Mouse (Mus musculus) heart, embryonic 15.5 days (tissue): ENCODE results near the gene Timd2. TPM values are rescaled to one million over a fixed set of nuclear protein-coding genes. Genes with fewer than 3 reads are reported as not detected.
"Not testable (repeated sequence)": the region's sequence is repeated elsewhere in the genome, so short reads cannot be mapped to it uniquely, and the experiment has no call there.

Experiments used
- ATAC-seq: fragments of 200-750 bp; cut with Nextera tagmentation; replicated peaks from 2 replicates; pipeline ENCODE4 v1.8.0; 2017; ENCODE audit warnings: low read depth, moderate TSS enrichment; ENCODE audit not compliant: insufficient number of reproducible peaks, insufficient read depth, low FRiP score
- H3K27ac ChIP-seq: fragments of 300-500 bp; sonication (generic); 2 replicates; pipeline ENCODE4 v1.5.1; 2015; ENCODE audit warnings: mild to moderate bottlenecking, inconsistent platforms
- H3K27me3 ChIP-seq: fragments of 300-500 bp; sonication (generic); 2 replicates; pipeline ENCODE4 v1.6.1; 2015; ENCODE audit warnings: inconsistent platforms
- H3K36me3 ChIP-seq: fragments of 300-500 bp; sonication (generic); 2 replicates; pipeline ENCODE4 v1.6.1; 2015; ENCODE audit warnings: mild to moderate bottlenecking, inconsistent platforms
- H3K4me1 ChIP-seq: fragments of 300-500 bp; sonication (generic); replicated peaks from 2 replicates; pipeline ENCODE4 v1.6.1; 2015; ENCODE audit warnings: inconsistent platforms
- H3K4me2 ChIP-seq: fragments of 300-500 bp; sonication (generic); 2 replicates; pipeline ENCODE4 v1.6.1; 2015; ENCODE audit warnings: inconsistent platforms, mild to moderate bottlenecking, moderate library complexity
- H3K4me3 ChIP-seq: fragments of 300-500 bp; sonication (generic); 2 replicates; pipeline ENCODE4 v1.5.1; 2015; ENCODE audit warnings: mild to moderate bottlenecking, inconsistent platforms
- H3K9ac ChIP-seq: fragments of 300-500 bp; sonication (generic); 2 replicates; pipeline ENCODE4 v1.6.1; 2015; ENCODE audit warnings: mild to moderate bottlenecking, inconsistent platforms
- H3K9me3 ChIP-seq: fragments of 300-500 bp; sonication (generic); replicated peaks from 2 replicates; pipeline ENCODE4 v1.6.1; 2016; ENCODE audit warnings: inconsistent platforms
- WGBS: fragments of 180-500 bp; shearing (Covaris S2); methylation state at CpG from one replicate; pipeline ENCODE4 v1.1.7; 2015; ENCODE audit warnings: mixed read lengths; 5-methylcytosine and 5-hydroxymethylcytosine counted together
- polyA plus RNA-seq: library from polyadenylated mRNA; unstranded; fragments of >200 nt; fragmentation: Nextera tagmentation; extraction: Ambion mirVana; gene quantifications from 2 replicates; pipeline ENCODE4 v1.2.1, GENCODE M21; 2015

Gene Timd2
- polyA plus RNA-seq, 1 experiment from 2014 or later, result not detected

DNA sequence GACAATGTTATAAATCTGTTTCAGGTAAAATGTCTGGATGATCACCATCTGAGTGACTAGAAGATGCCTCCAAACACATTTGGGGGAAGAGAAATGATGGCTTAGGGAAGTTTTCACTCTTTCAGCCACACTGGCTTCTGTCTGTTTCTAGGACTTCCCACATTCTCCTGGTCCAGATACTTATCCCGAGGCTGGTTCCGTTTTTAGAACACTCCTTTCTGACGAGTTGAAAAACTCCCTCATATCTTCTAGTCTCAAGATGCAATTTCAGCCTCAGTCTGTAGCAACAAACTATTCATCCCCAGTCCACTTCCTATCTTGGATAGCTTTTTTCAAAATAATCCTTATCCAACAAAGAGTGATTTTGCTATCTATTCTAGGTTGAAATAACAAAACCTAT is 54.4 kb downstream of the Timd2 start:
- H3K9me3 ChIP-seq, result no peaks in the 10 kb centered on the region
- H3K9ac ChIP-seq, result no peak overlapping the region
- H3K4me3 ChIP-seq, result no peak overlapping the region
- no peak overlapping the region for H3K4me2 ChIP-seq
- no peaks in the 10 kb centered on the region for H3K4me1 ChIP-seq
- ATAC-seq, result no peak
- no peak overlapping the region for H3K27ac ChIP-seq
- H3K27me3 ChIP-seq, result no peaks in the 10 kb centered on the region
- 45% methylated on average over 3 of the region's 3 CpGs for WGBS
- H3K36me3 ChIP-seq, result no peaks in the 10 kb centered on the region

DNA sequence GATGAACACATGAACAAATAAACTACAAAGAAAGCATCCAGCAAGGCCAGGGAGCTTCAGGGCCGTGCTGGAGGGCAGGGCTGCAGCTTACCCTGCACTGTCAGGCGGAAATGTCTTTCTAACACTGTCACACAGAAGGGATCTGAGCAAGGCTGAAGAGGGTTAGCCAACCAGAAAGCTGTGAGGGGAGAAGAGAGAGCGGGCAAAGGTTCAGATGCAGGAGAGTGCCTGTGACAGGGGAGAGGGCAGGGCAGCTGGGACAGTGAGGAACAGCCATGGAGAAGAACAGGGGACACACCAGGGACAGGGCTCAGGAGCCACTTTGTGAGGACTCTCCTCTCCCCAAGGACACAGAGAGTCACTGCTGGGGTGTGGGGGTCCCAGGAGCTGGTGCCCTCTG is 57.2 kb downstream of the Timd2 start:
- not testable (repeated sequence) for ATAC-seq, H3K27me3 ChIP-seq, H3K36me3 ChIP-seq, H3K4me2 ChIP-seq, H3K27ac ChIP-seq, H3K4me3 ChIP-seq, H3K9ac ChIP-seq, H3K9me3 ChIP-seq, H3K4me1 ChIP-seq
- 59% methylated on average over 3 of the region's 3 CpGs for WGBS

GRCm38 (mm10) chr11:46644824-46645223 is 62.0 kb downstream of the Timd2 start:
- H3K36me3 ChIP-seq, result no peaks in the 10 kb centered on the region
- 46% methylated on average over 1 of the region's 1 CpGs for WGBS
- H3K27me3 ChIP-seq, result no peaks in the 10 kb centered on the region
- no peaks in the 10 kb centered on the region for H3K9me3 ChIP-seq
- H3K27ac ChIP-seq, result no peak overlapping the region
- no peak for ATAC-seq
- H3K4me1 ChIP-seq, result no peaks in the 10 kb centered on the region
- H3K4me3 ChIP-seq, result no peak overlapping the region
- no peak overlapping the region for H3K9ac ChIP-seq
- no peak overlapping the region for H3K4me2 ChIP-seq

DNA sequence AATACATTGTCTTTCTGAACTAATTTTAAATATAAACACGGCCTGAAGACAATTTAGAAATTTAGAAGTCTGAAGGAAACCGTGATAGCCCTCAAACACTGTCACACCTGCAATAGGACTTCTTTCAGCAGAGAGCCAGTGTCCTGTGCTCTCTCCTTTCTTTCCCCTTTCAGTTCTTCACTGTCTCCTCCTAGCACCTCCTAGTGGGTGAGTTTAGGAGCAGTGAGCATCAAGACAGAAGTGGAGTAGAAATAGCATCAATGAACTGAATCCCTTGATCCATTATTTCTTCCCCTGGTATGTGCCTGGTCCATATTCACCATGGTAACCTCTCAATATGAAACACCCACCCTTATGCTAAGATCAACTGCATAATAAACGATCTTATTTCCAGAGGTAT is 70.3 kb downstream of the Timd2 start:
- H3K4me2 ChIP-seq, result no peak overlapping the region
- no peaks in the 10 kb centered on the region for H3K36me3 ChIP-seq
- H3K9ac ChIP-seq, result no peak overlapping the region
- 75% methylated on average over 3 of the region's 3 CpGs for WGBS
- H3K4me1 ChIP-seq, result no peaks in the 10 kb centered on the region
- no peak overlapping the region for H3K27ac ChIP-seq
- ATAC-seq, result no peak
- H3K27me3 ChIP-seq, result no peaks in the 10 kb centered on the region
- H3K9me3 ChIP-seq, result no peaks in the 10 kb centered on the region
- H3K4me3 ChIP-seq, result no peak overlapping the region

DNA sequence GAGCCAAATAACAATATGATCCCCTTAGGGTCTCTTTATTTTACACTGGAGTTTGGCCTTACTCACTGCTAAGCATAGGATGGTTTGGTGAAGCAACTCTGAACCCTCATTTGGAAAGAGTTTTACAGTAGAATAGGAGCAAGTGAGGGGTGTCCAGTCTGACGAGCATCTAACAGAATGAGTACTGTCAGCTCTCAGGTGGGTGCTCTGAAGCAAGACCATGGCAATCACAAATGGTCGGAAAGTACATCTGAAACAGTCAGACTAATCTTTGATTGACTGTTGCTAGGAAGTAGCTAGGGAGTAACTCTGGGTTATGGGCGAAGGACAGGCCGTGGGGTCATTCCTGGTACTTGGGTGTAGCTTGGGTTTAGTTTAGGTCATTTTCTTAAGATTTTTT is 71.3 kb downstream of the Timd2 start:
- not testable (repeated sequence) for H3K27ac ChIP-seq, H3K27me3 ChIP-seq, H3K36me3 ChIP-seq, H3K4me1 ChIP-seq, ATAC-seq, H3K4me2 ChIP-seq, H3K9me3 ChIP-seq, H3K4me3 ChIP-seq, H3K9ac ChIP-seq
- 79% methylated on average over 4 of the region's 4 CpGs for WGBS

DNA sequence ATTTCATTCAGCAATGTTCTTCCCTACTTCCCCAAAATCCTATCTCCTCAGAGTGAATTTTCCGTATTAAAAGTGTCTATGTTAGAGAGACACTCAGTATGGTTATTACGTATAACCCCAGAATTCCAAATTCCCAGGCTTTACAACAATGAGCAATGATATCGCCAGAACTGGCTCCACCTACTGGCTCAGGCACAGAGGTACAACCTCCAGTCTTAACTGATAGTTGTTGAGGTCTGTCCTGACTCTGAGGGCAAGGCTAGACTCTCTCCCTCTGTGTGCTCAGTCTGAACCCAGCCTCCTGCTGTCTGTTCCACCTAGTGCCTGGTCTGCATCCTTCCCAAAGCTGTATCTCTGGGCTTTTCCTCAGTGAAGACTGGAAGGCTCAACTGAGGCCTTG is 75.2 kb downstream of the Timd2 start:
- Histone ChIP-seq H3K4me1 (no peaks in the 10 kb centered on the region), H3K27me3 (no peaks in the 10 kb centered on the region), H3K27ac (no peak overlapping the region), H3K4me3 (no peak overlapping the region), H3K36me3 (no peaks in the 10 kb centered on the region), H3K9ac (no peak overlapping the region), H3K4me2 (no peak overlapping the region), H3K9me3 (no peaks in the 10 kb centered on the region)
- no peak for ATAC-seq
- 22% methylated on average over 3 of the region's 3 CpGs for WGBS

DNA sequence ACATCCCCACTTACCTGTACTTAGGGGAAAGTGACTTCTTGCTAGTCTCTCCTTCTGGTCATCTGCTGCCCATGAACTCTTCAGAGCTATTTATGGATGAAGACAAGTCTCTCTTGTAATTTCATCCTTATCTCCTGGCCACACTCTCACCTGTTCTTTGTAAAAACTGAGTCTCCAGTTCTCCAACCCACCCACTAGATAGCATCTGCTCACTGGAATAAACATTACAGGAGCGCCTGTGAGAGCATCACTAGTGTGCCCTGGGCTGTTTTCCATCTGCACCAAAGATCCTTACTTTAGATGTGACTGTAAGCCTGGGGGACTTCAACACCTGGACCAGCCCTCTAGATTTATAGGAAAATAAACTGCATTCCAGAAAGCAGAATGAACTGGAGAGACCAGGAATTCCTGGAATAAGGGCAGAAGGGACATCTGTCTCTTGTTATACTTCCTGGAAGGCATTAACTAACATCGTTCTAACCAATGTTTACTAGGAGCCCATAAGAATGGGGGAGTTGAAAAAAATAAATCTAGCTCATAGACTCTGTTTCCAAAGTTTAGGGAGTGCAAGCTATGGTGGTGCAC is 77.6 kb downstream of the Timd2 start, which contains the start of gene Dppa1:
Gene Dppa1 (minus strand): TSS at position 51 of the 585 bp plus-strand sequence.
- no peak for ATAC-seq
- Histone ChIP-seq H3K9ac (no peak within 1 kb of the TSS), H3K4me3 (no peak within 1 kb of the TSS), H3K4me1 (no peaks in the 10 kb centered on the region), H3K27me3 (no peaks in the 10 kb centered on the region), H3K27ac (no peak within 1 kb of the TSS), H3K36me3 (no peaks in the 10 kb centered on the region), H3K4me2 (no peak within 1 kb of the TSS), H3K9me3 (no peaks in the 10 kb centered on the region)
- WGBS, result 64% methylated on average over 2 of the region's 2 CpGs

DNA sequence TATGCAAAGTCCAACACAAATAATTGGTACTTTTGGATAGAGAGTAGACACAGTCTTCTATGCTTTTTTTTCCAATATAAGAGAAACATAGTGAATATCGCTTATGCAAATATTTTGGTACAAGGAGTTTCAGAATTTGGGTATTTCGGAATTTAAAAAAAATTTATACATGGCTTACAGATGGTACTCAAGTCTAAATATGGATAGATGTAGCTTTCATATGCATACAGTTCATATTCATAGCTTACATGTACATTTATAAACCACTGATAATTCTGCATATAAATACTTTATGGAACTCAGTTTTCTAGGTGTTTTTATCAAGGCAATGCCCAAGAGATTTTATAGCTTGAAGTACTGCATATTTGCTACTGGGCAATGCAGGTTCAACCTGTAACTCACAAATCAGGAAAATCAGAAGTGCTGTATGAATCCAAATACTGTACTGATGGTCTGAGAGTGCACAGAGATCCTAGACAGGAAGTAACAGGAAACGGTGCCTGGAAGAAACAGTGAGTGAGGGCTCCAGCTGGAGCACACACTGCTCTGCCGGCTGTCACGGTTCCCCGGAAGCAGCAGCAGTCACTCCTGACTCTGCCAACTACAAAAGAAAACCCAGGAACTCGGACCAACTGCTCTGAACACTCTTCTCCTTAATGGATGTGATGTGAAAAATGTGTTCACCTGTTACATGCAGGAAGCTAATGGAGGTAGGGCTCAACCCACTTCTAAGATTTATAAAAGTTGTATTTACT is 86.3 kb downstream of the Timd2 start:
- no peak for ATAC-seq
- Histone ChIP-seq H3K4me3 (no peak overlapping the region), H3K27ac (no peak overlapping the region), H3K36me3 (no peaks in the 10 kb centered on the region), H3K9me3 (no peaks in the 10 kb centered on the region), H3K4me2 (no peak overlapping the region), H3K4me1 (no peaks in the 10 kb centered on the region), H3K27me3 (no peaks in the 10 kb centered on the region), H3K9ac (no peak overlapping the region)
- WGBS, result 59% methylated on average over 7 of the region's 7 CpGs

DNA sequence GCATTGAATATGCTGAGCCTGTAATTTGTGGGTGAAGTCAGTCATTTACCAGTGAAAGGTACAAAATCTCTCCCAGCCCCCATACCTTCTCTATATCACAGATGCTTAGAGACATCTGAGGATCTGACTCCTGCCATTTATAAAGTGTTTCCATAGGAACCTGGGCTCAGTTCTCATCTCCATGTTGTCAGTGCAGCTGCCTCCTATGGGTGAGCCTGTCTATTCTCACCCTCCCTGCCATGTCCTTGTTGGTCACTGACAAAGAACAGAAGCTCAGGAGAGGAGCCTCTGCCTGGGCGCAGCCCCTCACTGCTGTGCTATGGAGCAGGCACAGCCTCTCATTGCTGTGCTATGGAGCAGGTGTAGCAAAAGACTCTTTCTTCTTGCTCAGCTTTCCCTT is 86.9 kb downstream of the Timd2 start:
- 73% methylated on average over 1 of the region's 1 CpGs for WGBS

More for the DNA sequence above, 86.9 kb downstream of the Timd2 start:
- Histone ChIP-seq H3K4me1 (no peaks in the 10 kb centered on the region), H3K4me2 (no peak overlapping the region), H3K9me3 (no peaks in the 10 kb centered on the region), H3K27ac (no peak overlapping the region), H3K4me3 (no peak overlapping the region), H3K9ac (no peak overlapping the region), H3K36me3 (no peaks in the 10 kb centered on the region), H3K27me3 (no peaks in the 10 kb centered on the region)
- ATAC-seq, result no peak

Other genes starting within 250 kb of the Timd2 start
- not detected in 2 replicates for gene Gm12169, start 182.8 kb downstream of the Timd2 start, polyA plus RNA-seq
- 0.06 and 0.33 TPM in 2 replicates for gene BC053393, start 135.5 kb downstream of the Timd2 start, polyA plus RNA-seq
- not detected in 2 replicates for gene Dppa1, start 77.8 kb downstream of the Timd2 start, polyA plus RNA-seq
- gene Havcr1, start 28.0 kb upstream of the Timd2 start, polyA plus RNA-seq, result 0.06 and 0.34 TPM in 2 replicates
- gene Timd4, start 103.7 kb upstream of the Timd2 start, polyA plus RNA-seq, result 0.37 and 0.42 TPM in 2 replicates